Mouse (Mus musculus): ENCODE results near the gene Ppie. TPM values are rescaled to one million over a fixed set of nuclear protein-coding genes. Genes with fewer than 3 reads are reported as not detected.
A peak's percentile ranks its signal among the peaks of the same experiment; 100 is the strongest.
"Not testable (repeated sequence)": the region's sequence is repeated elsewhere in the genome, so short reads cannot be mapped to it uniquely, and the experiment has no call there.

The Ppie gene
- 10 to 100 TPM; 22.0 to 27.8 (median 24.1) TPM for total RNA-seq (2022)

DNA sequence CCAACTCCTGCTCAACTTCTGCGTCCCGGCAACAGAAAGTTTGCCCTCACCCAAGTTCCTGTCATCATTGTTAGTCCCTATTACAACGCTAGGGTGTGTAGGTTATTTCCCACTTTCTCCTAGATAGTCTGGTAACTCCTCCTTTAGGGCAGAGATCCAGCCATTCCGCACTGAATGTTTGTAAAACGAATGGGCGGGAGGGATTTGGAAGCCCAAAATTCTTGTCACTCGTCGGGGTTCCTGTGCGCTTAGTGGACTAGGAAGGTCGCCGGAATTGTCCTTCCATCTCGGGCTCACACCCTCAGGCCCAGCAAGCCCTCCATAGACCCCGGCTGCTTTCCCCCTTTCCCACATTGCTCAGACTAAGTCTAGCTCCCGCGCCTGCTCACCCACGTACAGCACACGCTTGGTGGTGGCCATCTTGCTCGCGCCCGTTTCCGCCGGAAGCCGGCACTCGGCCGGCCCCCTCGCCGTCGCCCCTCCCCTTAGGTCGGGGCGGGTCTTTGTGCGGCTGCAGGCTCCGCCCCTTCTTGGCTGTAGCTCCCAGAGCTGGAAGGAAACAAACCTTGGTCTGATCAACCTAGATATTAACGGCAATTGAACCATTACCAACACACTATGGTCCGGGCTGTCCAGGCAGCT, at the start of gene Ppie:
Gene Ppie, minus strand, starts transcription at position 439 of the 642 bp plus-strand sequence.
- peak; percentile 69 for DNase-seq (ENCODE audit: low spot score)

DNA sequence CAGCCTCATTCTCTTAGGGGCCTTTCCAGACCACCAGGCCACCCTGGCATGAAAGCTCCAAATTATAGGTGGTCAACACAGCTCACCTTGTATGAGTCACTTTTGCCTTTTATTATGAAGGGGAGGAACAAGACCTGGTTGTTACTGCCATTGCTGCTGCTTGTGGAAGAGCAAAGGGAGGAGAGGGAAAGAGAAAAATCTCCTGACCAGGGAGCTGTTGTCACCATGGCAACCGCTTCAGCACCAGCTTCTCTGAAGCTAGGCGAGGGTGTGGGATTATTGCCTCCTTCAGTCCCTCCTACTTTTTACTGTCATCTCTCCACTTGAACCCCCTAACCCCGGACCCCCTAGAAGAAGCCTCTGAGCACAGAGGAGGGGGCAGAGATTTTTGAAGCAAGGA, 45.1 kb upstream of the Ppie start:
- no peak for DNase-seq (ENCODE audit: low spot score)

DNA sequence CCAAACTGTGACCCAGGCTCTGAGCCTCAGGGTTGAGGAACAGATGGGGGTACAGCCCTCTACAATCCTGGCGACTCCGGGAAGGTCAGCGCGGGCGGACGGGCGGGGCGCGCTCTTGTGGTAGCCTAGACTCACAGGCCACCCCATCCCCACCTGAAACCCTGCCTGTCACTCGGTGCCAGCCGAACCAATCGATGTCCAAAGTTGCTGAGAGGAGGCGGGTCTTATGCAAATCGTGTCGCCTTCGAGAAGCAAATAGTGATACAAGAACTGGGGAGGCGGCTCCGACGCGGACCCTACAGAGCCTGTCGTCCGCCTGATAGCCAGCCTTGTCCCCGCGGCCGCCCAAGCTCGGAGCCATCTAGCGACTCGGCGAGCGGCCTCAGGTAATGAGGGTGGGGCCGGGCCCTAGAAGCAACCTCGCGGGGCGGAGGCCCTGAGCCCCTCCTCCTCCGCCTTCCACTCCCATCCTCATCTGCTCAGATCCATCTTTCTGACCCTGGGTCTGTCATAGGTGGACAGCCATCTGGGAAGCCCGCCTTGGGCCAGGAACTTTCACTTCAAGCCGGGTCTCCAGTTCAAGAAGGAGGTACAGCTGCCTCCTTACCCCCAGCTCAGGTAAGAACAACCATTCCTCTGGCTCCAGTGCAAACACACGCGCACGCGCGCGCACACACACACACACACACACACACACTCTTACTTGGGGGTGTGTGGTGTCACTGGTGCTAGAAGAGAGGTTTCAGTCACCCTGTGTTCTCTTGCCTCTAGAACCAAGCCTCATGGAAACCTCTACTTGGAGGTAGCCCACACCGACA, 43.7 kb upstream of the Ppie start:
- peak; percentile 41 for DNase-seq (ENCODE audit: low spot score)

DNA sequence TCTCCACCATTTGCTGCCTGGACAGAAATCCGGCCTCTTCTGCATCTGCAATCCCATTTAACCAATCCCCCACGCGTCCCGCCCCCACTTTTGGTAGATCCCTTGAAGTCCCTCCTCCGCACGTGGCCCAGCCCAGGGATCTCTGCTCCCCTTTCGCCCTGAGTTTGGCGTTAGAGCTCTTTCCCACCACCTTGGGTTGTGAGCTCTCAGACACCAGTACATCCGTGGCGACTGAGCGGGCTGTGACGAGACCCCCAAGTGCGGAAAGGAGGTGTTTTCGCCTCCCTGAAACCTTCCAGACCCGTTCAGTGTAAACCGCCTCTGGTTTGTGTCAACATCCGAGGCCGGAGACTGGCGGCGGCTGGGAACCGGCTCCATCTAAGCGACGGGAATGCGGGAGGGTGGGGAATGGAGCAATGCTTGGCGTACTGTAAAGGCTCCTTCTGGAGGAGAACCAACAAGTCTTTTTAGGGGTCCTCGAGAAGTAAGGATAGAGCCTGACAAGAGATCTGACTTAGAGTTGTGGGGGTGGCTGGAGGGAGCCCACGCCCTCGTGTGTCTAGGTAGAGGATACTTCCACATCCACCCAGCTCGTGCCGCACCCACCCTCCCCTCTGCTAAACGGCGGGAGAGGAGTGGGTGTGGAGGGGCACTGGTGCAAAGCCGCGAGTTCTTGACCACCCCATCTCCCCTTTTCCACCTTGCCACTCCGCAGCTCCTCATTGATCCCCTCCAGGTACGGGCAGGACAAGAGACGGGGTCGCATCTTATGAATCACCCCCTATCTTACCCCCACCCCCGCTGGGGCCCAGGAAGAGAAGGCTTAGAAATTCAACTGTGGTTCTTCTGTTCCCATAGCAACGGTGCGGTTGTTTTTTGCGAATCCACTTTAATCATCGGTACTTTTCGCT, 42.8 kb upstream of the Ppie start, which contains the start of gene Hpcal4:
Gene Hpcal4, plus strand, starts transcription at position 900 of the 911 bp plus-strand sequence.
- DNase-seq (ENCODE audit: low spot score), result peak; percentile 7

DNA sequence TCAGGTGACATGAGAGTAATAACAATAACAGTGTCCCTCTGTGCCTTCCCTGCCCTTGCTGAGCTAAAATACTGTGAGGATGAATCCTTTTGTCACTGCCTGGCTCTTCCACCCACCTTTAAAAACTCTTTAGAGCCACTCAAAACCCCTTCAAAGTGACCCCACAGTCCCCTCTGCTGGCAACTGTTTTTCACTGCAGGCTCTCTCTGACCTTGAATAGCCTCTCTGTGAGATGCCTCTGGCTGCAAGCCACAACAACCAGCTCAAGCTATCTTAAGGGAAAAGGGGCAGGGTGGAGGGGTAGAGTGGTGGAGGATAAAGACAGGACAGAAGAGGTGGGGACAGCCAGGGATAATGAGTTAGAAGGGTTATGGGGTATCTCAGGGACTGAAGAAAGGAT, 32.1 kb upstream of the Ppie start:
- no peak for DNase-seq (ENCODE audit: low spot score)

DNA sequence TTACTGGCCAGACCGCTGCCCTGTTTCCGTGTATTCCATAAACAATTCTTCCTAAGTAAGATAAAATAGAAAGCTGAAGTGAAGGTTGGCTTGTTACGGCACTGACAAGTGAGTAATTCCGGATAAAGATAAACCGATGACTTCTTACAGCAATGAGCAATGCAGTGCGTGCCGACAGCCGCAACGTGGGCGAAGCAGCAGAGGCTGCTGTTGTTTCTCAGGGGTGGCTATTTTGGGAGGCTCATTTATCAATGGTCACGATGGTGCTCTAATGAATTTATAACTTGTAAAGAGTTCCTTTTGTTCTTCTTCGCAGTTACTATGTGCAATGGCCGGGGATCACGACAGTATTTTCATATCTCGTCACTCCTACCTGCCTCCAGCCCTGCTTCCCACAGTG, 24.4 kb upstream of the Ppie start:
- DNase-seq (ENCODE audit: low spot score), result no peak

DNA sequence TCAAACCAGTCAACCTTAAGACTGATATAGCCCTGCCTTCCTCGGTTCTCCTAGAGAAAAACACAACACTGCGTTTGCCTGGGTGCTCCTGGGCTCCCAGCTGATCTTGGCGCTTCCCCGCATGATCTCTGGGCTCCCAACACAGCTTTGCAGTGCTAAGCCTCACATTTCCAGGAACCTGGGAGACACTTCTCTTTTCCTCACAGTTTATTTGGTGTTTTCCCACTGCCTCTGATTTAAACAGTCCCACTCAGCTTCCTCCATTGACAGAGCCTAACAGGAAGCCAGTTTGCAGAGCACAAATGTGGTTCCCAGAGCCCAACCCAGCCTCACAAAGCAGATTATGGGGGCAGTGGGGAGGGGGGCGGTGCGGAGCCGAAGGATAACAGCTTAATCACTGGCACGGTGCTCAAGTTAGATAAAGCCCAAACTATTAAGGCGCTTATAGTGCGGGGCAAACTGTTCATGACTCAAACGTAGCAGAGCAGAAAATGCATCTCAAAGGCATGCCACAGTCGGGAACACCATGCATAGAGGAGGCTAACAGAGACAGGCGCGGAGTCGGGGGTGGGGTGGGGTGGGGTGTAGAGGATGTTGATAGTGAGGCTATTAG, 22.7 kb upstream of the Ppie start:
- DNase-seq (ENCODE audit: low spot score), result no peak

DNA sequence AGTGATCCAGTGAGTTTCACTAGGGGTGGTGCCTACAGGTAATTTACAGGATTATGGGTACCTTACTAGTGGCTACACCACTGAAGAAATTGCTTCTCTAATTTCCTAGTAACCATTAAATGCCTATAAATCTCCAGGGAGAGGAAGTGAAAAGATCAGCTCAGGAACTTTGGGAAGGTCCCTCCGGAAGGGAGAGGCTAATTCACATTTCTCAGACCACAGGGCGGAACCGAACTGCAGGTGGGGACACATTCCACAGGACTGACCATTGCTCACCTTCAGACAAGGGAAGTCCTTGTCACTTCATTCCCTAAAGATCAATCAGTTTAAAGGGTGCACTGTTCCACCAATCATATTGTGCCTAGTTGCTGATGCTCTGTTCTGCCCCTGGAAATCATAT, 21.5 kb upstream of the Ppie start:
- DNase-seq (ENCODE audit: low spot score), result not testable (repeated sequence)

DNA sequence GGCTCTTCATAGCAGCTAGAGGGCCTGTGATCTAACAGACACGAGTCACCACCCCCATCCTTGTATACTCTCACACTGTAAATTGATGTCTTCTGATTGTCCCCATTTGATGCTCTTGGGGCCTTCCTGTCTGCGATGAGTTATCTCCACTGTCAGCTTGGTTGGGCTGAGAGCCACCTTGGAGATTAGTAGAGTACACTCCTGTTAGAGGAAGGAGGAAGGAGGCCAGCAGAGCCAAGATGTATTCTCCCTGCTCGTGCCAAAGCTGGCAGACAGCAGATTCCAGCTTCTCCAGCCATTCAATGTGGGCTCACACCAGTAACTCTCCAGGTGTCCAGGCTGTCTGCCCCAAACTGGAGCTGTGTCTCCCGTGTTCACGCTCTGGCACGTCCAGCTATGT, 20.8 kb upstream of the Ppie start:
- DNase-seq (ENCODE audit: low spot score), result no peak

DNA sequence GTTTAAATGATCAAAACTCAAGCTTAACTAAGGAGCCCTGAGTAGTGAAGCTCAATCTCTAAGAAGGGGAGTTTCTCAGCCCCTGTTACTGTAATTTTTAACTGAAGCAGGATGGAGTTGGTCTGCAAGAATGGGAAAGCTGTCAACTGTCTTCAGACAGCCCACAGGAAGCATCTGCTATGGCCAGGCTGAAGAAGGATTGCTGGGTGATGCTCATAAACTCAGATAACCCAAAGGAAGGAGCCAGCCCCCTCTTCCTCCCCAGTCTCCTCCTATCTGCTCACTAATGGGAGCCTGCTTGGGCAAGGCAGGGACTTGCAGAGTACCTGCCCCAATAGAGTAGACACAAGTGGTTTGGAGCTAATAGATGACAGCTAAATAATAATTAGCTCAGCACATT, 16.1 kb upstream of the Ppie start:
- DNase-seq (ENCODE audit: low spot score), result no peak

DNA sequence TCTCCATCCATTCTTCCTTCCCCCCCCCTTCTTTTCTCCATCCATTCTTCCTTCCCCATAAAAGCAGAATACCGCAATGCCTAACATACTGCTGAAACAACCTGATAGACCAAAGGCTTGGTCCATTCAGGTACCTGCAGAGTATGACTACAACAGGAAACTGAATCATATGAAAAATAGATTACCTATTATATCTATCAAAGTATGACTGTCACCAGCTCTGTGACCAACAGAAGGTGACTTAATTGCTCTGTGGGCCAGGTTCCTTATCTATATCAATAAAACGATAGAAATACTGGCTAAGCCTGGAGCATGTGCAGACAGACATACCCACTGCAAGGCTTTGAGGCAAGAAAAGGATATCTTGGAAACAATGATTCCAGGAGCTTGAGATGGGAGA, 15.7 kb upstream of the Ppie start:
- DNase-seq (ENCODE audit: low spot score), result no peak

DNA sequence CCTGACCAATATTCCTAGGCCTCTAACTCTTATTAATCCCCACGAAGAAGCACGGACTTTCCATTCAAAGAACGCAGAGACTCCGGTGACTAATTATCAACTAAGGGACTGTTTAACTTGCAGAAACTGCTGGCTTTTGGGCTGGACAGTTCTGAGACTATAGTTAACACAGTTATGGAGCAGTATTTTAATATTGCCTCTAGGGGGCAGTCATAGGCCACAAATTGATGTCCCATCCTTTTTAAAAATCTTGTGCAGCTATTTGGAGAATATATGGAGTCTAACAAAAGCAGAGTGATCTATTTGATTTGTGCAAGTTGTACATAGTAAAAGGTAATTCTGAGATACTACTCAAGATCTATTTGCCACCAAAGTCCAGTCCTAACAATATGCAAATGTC, 15.3 kb upstream of the Ppie start:
- peak; percentile 19 for DNase-seq (ENCODE audit: low spot score)

DNA sequence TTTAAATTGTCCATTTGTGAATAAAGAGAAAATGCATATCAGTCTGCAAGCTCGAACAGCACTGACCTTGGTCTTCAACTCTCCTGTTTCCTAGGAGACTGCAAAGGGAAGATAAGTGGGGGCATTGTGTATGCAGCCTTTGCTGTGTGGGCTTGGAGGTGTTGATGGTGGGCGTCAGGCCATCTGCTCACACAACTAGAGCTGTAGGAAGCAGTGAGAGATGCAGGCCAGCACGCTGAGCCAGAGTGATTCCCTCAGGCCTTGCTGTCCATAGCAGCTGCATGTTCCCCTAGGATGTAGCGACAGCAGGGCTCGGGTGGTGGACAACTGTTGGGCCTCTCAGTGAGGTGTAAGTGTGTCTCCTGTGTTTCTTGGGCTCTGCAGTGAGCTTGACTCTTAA, 13.2 kb upstream of the Ppie start:
- DNase-seq (ENCODE audit: low spot score), result no peak

DNA sequence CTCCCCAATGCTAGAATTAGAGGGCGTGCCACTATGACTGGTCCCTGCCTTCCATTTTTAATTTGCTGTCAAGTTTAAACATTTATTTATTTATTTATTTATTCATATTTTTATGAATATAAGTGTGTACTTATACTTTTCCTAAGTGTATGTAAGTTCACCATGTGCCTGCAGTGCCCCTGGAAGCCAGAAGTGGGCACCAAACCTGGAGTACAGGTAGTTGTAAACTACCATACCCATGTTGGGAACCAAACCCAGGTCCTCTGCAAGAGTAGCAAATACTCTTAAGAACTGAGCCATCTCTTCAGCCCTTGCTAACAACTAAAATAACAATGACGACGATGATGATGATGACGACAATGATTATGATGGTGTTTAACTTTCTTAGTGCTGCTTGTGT, 12.3 kb upstream of the Ppie start:
- DNase-seq (ENCODE audit: low spot score), result no peak

DNA sequence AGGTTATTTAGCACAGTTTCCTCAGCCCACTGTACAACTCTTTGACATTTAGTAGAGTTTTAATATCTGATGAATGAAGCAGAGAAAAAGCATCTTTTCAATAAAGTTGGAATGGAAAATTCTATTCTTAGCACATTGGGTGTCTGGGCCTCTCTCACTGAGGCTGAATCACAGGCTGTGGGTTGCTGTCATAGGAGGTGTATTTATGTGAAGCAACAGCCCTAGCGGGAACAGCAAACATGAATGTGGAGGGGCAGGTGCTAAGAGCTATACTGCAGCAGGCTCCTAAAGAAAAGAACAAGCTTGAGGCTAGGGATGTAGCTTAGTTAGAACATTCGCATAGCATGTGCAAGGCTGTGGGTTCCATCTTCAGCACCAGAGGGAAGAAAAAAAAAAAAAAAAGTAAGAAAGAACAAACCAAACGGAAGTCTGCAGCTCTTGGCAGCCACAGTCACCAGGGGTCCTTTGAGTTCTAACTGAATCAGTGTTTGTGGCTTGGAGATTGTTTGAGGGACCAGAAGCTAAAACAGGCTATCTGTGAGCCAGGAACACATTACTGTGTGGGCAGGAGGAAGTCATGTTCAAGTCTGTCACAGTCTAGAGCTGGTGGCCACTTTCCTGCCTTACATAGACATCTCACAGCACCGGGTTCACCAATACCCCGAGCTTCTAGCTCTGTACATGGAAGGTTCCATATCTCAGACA, 7.8 kb upstream of the Ppie start:
- DNase-seq (ENCODE audit: low spot score), result no peak

DNA sequence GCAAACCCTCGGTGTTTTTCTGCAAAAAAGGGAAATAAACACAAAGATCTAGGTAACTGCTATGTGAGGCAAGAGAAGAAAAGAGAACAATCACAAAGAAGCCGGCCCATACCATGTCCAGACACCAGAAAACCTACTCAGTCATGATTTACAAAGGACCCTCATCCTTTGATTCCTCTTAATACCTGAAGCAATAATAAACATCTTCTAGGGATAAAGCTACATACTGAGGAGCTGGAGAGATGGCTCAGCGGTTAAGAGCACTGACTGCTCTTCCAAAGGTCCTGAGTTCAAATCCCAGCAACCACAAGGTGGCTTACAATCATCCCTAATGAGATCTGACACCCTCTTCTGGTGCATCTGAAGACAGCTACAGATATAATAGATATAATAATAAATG, 2.2 kb downstream of the Ppie start:
- DNase-seq (ENCODE audit: low spot score), result no peak

DNA sequence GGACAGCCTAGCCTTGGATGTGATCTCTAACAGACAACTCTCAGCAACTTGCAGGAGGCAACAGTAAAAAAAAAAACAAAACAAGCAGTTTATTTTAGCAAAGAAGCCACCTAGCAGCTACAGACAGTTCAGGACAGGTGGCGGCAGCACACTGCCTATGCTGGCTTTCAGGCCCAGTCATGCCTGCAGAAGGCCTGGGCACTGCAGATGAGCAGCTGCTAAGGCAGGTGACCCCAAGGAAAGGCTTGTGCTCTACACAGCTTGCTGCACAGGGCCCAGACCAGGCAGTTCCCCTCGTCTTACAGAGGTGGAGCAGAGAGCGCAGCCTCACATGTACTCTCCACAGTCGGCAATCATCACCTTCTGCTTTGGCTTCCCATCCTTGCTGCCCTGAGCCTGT, 12.7 kb downstream of the Ppie start:
- no peak for DNase-seq (ENCODE audit: low spot score)

DNA sequence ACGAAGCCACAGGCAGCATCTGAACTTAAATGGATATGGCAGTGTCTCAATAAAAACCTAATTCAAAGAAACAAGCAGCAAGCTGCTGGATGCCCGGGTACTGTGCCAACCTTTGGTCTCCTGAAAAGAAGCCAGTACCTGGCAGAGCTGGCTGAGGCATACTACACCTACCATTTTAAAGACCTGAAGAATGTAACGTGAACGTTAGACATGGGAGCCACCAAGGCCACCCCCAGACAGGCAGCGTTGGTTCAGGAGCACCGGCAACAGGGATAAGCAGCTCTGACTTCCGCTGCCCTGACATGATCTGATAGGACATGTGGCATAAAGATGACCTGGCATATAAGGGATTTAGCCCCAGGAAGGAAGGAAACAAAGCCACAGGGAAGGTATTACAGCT, 13.1 kb downstream of the Ppie start:
- no peak for DNase-seq (ENCODE audit: low spot score)

DNA sequence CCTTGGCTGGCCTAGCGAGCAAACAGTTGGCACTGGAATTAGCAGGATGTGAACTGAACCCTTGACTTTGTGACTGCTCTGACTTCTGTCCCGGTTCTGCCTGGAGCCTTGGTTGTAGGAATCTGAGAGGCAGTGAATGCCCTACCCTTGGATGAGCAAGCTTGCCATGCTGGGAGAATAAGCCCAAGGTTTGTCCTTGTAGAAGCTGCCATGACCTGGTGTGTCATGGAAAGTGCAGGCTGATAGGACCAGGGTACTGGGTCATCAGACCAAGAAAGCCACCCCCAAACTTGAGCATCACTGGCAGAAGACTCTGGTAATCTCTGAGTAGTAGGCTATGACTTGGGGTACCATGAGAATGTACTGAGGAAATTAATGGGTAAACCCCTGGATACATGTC, 18.5 kb downstream of the Ppie start:
- no peak for DNase-seq (ENCODE audit: low spot score)

DNA sequence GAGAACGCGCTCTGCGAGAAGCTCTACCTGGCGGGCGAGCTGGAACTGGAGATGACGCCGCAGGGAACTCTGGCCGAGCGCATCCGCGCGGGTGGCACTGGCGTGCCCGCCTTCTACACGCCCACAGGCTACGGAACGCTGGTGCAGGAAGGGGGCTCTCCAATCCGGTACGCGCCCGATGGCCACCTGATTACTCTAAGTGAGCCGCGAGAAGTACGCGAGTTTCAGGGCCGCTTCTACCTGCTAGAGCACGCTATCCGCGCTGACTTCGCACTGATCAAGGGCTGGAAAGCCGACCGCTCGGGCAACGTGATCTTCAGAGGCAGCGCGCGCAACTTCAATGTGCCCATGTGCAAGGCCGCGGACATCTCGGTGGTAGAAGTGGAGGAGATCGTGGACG, 23.1 kb downstream of the Ppie start:
- DNase-seq (ENCODE audit: low spot score), result not testable (repeated sequence)

DNA sequence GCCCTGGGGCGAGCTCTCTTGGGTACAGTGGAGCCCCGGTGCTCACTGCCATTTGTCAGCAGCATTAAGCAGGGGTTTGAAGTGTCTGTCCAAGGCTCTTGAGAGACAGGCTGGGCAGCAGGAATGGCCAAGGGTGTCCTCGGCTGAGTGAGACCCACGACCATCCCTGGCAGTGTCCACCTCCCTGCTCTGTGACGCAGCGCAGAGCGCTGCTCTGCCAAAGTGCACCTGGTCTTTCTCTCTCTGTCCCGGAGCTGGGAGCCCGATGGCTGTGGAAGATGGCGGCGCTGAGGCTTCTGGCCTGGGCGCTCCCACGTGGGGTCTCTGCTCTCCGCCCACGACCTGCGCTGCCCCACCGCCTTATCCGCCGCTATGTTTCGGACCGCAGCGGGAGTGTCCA, 23.7 kb downstream of the Ppie start, which contains the start of gene Oxct2b:
Gene Oxct2b, plus strand, starts transcription at position 256 of the 400 bp plus-strand sequence.
- no peak for DNase-seq (ENCODE audit: low spot score)
